In genomic region chr5:85525385-85526194, GRCm38 (mm10) we compare ENCODE assay signal across 25 mouse cellular contexts.
"Had no signal": no experiment of that assay in that cellular context is flagged by ENCODE, and none has a peak within 500 bp of the region (broad histone marks: within the 10 kb centered on the region; RNA-seq: fewer than 3 reads in every experiment).

No protein-coding gene starts in this region.

- DNase-seq: gastrocnemius, adult 2 months; gastrocnemius, postnatal 10 days; gastrocnemius, postnatal 25 days; heart, adult 18-20 months; heart, postnatal 10 days; heart, postnatal 4 days; kidney, adult 11 months; kidney, adult 2 months; kidney, adult 9 months; kidney, postnatal 14 days; kidney, postnatal 36 days; layer of hippocampus, adult 9-11 months; layer of hippocampus, postnatal 36 days; left cerebral cortex, postnatal 4 days had no signal

- H3K27ac ChIP-seq: gastrocnemius, adult 2 months; heart, embryonic 10.5 days; hindbrain, embryonic 10.5 days; hindbrain, embryonic 12.5 days; hindbrain, embryonic 14.5 days; kidney, embryonic 15.5 days; kidney, postnatal 0 days; limb, embryonic 13.5 days; limb, embryonic 15.5 days had no signal

- H3K4me3 ChIP-seq: gastrocnemius, adult 2 months; heart, embryonic 10.5 days; heart, embryonic 12.5 days; hindbrain, embryonic 10.5 days; hindbrain, embryonic 12.5 days; kidney, embryonic 15.5 days; limb, embryonic 13.5 days; limb, embryonic 15.5 days had no signal

- ATAC-seq: hindbrain, embryonic 16.5 days; intestine, embryonic 16.5 days had no signal

- H3K4me2 ChIP-seq: heart, embryonic 12.5 days; hindbrain, embryonic 12.5 days; hindbrain, embryonic 14.5 days; kidney, embryonic 15.5 days; limb, embryonic 13.5 days; limb, embryonic 15.5 days had no signal

- H3K36me3 ChIP-seq: heart, embryonic 10.5 days; heart, embryonic 12.5 days; hindbrain, embryonic 10.5 days; hindbrain, embryonic 12.5 days; kidney, embryonic 15.5 days; limb, embryonic 13.5 days; limb, embryonic 15.5 days had no signal

- H3K27me3 ChIP-seq: heart, embryonic 12.5 days; hindbrain, embryonic 12.5 days; kidney, embryonic 15.5 days; limb, embryonic 13.5 days; limb, embryonic 15.5 days had no signal

- H3K9me3 ChIP-seq: heart, embryonic 10.5 days; hindbrain, embryonic 10.5 days; hindbrain, embryonic 12.5 days; kidney, embryonic 15.5 days; limb, embryonic 13.5 days; limb, embryonic 15.5 days had no signal

- H3K9ac ChIP-seq: heart, embryonic 12.5 days; hindbrain, embryonic 12.5 days; hindbrain, embryonic 14.5 days; kidney, embryonic 15.5 days; limb, embryonic 13.5 days; limb, embryonic 15.5 days had no signal

- H3K4me1 ChIP-seq: heart, embryonic 10.5 days; heart, embryonic 12.5 days; hindbrain, embryonic 10.5 days; hindbrain, embryonic 12.5 days; kidney, embryonic 15.5 days; limb, embryonic 13.5 days; limb, embryonic 15.5 days had no signal
